Mouse (Mus musculus): ENCODE data around the gene Dkc1.

The Dkc1 gene

DNA sequence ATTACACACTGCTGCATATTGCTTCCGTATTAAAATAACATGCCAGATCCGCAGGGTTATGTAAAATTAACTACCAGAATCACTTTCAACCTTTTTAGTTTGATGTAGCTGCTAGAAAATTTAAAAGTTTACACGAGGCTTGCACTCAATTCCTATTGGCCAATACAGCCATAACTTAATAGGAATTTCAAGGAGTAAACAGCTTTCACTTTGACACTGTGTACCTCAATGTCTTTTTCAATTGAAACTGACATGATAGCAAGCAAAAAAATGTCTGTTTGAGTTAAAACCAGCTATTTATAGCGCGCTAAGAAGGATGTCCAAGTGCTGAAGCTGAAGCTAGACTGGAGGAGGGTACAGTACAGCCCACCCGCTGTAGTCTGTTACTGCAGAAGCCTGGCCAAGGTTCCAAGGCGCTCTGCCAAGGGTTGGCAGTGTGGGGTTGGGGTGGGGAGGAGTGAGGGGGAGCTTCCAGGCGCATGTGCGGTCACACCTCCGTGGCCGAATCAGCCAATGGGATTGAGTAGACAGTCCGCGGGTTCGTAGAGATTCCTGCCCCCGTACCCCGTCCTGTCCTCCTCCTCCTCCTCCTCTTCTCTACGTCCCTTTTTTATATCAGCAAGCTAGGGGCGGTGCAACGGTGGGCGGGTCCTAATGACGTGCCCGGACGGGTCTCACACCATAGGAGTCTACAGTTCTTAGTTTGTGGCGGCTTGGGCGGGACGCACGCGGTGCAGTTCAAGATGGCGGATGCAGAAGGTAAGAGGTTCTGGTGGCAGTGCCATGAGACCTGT, at the start of gene Dkc1:
Gene Dkc1 (plus strand): TSS at position 486 of the 794 bp plus-strand sequence.
- peak; percentile 94 for DNase-seq

DNA sequence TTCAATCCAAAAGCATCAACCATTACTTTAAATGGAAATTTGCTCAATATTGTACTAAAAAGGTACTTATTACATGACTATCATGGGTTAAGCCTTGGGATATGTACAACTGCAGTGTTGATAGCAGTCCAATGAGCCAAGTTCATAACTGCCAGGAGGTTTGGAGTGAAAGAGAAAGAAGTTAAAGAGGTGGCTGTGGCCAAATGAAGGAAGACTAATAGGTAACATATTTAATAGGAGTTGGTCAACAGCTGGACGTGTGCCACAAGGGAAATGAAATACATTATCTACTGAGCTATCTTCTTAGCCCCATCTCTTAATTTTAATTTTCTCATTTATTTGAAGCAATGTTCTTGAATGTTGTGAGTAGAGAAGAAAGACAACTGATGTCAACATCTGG, 49.7 kb upstream of the Dkc1 start:
- DNase-seq, result no peak

- DNase-seq, result no peak
Measured at GRCm38 (mm10) chrX:75046921-75047635, 48.6 kb upstream of the Dkc1 start.

DNA sequence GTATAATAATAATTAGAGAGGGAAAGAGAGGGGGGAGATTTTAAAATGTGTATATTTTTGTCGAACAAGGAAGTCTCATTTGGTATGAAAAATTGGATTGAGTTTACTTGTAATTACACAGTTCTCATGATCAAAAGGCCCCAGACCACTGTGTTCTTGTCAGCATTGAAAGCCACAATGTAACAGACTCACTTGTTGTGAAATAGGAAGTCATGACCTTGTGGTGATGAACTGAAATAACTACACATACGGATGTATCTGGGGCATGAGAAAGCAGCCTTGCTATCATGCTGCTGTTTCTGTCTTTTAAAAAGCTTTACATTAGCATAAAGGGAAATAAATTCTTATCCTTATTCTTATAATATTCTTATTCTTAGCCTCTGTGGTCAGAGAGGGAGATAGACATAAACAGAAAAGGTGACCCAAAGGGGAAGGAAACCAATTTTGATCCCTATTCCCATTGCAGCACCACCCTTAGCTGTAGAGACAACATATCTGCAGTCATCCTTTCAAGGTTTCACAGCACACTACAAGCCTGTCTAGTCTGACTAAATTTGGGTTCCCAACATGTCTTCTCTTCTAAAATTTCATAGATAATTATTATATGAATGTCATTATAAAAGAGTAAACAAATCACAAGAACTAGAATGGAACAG, 39.4 kb upstream of the Dkc1 start:
- DNase-seq, result no peak

- peak; percentile 35 for DNase-seq
Measured at GRCm38 (mm10) chrX:75082351-75082750, 13.3 kb upstream of the Dkc1 start.

DNA sequence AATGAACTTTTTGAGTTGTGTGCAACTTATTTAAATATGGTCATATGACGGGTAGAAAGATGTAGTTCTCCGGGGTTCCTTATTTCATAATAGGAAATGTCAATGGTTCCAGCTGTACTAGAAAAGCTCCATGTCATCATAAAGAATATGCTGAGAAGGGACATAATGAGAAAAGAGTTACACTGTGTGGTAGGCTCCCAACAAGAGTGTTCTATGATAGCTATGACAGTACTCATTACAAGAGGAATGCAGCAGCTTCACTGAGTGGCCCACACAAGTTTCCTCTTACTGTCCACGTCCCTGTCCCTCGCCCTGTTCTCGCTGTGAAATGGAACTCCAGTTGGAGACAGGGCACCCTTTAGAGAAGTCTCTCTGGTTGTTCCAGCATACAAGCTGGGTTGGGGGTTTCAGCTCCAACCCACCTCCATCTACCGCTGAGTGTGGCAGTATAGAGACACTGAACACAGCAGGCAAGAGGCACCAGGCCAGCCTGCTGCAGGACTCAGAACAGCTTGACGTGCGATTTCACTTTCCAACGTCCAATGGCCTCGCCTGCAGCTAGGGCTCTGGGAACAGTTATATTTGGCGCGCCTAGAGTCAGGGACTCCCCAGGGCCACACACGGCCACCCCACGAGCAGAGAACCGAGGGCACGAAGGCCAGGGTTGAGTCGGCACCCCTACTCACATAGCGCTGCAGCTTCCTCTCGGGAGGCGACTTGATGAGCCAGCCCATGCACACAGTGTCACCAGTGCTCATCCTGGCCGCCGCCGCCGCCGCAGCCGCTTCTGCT, 11.5 kb upstream of the Dkc1 start:
- DNase-seq, result no peak

- peak; percentile 71 for DNase-seq
Measured at GRCm38 (mm10) chrX:75084774-75085508, 10.7 kb upstream of the Dkc1 start, which contains the start of gene Gab3. Gene Gab3 (minus strand): TSS chrX:75085458.

DNA sequence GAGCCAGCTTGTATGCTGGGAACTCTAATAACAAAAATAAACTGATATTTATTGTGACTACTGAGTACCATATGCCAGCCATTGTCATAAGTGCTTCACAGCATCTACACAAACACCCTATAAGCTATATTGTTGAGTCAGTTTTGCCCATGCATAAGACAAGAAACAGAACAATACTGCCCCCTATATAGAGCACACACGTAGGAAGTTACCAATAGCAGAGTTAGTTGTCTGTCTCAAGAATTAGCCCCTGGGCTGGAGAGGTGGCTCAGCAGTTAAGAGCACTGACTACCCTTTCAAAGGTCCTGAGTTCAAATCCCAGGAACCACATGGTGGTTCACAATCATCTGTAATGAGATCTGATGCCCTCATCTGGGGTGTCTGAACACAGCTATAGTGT, 10.0 kb upstream of the Dkc1 start:
- no peak for DNase-seq

GRCm38 (mm10) chrX:75096163-75096770, 613 bp downstream of the Dkc1 start:
- no peak for DNase-seq

GRCm38 (mm10) chrX:75098799-75099198, 3.1 kb downstream of the Dkc1 start:
- no peak for DNase-seq

GRCm38 (mm10) chrX:75102293-75102692, 6.6 kb downstream of the Dkc1 start:
- DNase-seq, result no peak

DNA sequence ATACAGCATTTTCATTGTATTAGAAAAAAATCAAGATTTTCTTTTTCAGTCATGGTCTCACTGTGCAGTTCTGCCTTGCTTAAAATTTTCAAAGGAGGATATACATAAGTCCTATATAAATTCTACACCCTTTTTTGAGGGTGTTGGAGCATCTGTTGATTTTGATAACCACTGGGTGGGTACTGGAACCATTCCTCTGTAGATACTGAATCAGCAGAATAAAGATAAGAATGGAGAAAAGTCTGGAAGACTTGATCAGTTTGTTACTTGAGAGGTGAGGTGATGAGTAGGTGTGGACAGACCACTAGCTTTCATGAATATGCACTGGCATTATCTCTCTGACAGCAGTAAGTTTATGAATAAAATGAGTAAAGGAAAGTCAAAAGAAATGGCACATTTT, 19.9 kb downstream of the Dkc1 start:
- no peak for DNase-seq

GRCm38 (mm10) chrX:75125606-75126005, 30.0 kb downstream of the Dkc1 start:
- no peak for DNase-seq

GRCm38 (mm10) chrX:75126893-75127292, 31.2 kb downstream of the Dkc1 start:
- no peak for DNase-seq

DNA sequence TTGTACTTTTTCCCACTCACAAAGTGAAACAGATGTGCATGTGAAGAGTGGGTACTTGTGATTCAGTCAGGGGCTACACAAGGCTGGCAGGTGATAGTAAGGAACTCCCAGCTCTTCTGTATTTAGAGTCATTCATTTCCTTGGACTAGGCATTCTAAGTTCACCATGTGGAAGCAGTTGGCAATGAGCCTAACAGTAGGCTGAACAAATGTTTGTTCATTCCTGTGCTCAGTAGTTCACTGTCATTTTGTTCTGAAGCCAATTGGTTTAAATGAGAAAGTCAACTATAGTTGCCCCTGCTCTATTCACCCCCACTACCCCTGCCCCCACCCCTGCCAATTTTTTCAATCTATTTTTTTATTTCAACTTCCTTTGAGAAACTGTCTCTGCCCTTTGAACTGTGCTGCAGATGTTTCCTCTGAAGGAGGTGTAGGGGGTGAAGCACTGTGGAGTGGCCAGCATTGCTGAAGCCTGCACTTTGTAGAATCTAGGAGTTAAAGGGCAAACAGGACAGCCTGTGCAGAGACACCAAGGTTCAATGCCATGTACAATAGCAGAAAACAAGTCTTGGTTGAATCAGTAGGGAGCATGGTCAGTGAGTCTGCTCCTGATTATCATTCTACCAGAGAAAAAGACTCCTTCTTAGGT, 32.8 kb downstream of the Dkc1 start:
- peak; percentile 29 for DNase-seq

- DNase-seq, result no peak
Measured at GRCm38 (mm10) chrX:75129474-75129873, 33.8 kb downstream of the Dkc1 start.

DNA sequence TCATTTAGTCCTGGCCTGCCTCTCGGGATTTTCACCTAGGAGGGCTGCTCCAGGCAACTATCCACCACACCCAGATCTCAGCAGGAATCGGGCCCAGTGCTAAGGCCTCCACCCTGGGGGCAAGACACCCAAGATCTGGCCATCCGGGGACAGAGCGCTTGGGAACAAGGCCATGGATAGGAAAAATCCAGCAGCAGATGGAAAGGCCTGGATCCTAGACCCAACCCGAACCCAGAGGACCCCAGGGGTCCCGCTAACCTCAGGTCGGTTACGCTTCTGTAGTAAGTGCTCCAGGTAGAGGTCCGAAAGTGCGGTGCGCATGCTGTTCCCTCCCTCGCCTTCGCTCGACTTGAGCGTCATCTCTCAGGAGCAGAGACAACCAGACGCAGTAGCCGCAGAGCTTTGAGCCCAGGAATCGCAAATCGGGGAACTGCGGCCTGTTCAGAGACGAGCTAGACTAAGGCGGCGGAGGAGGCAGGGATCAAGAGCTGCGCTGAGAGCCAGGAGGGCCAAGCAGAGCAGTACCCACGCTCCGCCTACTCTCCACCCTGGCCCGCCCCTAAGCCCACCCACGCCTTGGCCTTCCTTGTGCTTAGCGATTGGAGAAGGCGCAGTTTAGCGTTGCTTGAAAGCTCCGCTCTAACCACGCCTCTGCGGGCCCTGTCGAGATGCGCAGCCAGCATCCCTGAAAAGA, 35.0 kb downstream of the Dkc1 start, which contains the start of gene Mpp1:
Gene Mpp1 (minus strand): TSS at position 550 of the 694 bp plus-strand sequence.
- peak; percentile 85 for DNase-seq

DNA sequence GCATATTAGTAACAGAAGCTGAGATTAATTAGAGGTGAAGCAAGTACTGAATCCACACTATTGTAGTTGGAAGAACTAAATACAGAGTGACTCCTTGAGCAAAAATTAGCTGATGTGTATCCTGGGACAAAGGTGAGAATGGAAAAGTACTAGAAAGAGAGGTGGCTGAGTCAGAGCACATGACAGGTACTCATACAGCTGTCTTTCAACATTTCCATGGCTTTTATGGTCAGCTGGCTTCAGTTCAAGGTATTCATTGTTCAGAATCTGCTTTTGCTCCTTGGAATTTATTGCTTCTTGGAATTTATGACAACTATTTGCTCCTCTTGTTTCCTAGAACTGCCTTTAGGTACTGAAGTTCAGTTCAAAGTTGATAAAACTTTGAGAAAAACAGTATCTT, 41.3 kb downstream of the Dkc1 start:
- no peak for DNase-seq

GRCm38 (mm10) chrX:75137729-75138128, 42.1 kb downstream of the Dkc1 start:
- DNase-seq, result no peak

DNA sequence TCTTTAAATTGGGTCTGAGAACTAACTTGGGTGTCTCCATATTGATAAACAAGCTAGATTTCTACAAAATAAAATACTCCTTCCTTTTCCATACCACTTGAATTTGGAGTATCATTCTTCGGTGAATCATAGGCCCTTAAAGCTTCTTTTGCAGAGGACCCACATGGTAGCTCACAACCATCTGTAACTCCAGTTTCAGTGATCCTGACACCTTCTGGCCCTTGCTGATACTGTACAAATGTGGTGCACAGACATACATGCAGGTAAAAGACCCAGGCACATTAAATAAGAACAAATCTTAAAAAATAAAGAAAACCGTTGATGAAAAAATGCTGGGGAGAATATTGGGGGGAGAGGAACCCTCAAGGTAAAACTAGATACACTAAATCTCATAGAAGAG, 42.5 kb downstream of the Dkc1 start:
- DNase-seq, result no peak

Data from thymus, postnatal 14 days (tissue).